Mouse (Mus musculus): ENCODE data around the gene Vps4b. TPM values are rescaled to one million over a fixed set of nuclear protein-coding genes. Genes with fewer than 3 reads are reported as not detected.

Gene Vps4b
- 34.5 and 35.9 TPM in 2 replicates for polyA plus RNA-seq (2016; fragmentation: Nextera tagmentation; extraction: Ambion mirVana)

DNA sequence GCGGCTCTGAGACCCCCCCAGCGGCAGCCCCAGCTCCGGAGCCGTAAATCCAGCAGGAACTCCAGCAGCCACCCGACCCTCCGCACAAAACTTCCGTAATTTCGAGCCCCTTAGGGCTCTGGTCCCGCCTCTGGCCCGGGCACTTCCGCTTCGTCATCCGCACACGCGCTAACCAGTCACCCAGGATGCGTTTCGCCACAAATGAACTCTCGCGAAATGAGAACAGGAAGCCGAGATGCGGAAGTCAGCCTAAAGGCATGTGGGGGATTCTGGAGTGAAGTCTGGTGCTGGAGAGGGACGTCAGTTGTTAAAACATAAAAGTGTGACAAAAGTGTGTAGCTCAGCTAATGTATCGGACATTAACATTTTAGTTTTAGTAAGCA, at the start of gene Vps4b:
Gene Vps4b (minus strand): TSS at position 187 of the 383 bp plus-strand sequence.
- H3K9me3 ChIP-seq (replicated peaks) = no peaks in the 10 kb centered on the region
- peak within 1 kb of the TSS; percentile 90 for H3K27ac ChIP-seq
- H3K36me3 ChIP-seq = 0 out of 2 replicates have a peak, but pooled peaks cover 6% of the 10 kb centered on the region
- WGBS (ENCODE audit: insufficient replicate concordance) = under 1% methylated on average over 23 of the region's 23 CpGs
- H3K4me2 ChIP-seq = peak within 1 kb of the TSS; percentile 79
- peak; percentile 98 for ATAC-seq
- peak within 1 kb of the TSS; percentile 91 for H3K4me3 ChIP-seq
- H3K9ac ChIP-seq = peak within 1 kb of the TSS; percentile 94
- no peaks in the 10 kb centered on the region; the same call in 1 of the 2 replicates for H3K27me3 ChIP-seq (replicated peaks)
- peaks cover 26% of the 10 kb centered on the region for H3K4me1 ChIP-seq

DNA sequence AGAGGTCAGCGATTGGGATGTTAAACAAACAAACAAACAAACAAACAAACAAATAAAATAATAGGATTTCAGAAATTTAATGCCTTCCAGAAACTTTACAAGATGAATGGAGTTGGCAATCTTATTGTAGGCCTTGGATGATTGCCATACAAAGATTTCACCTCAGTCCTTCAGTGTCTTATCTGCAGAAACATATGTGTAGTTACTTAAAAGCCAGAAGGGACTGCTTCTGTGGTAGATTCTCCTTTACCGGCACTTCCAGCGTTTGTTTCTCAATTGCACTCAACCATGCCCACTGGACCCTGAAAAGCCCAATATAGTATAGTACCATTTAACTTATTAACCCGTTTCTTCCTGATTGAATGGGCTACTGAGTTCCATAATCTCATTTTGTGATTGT, 32.3 kb upstream of the Vps4b start:
- Histone ChIP-seq H3K27me3 (replicated peaks) (no peaks in the 10 kb centered on the region), H3K4me3 (no peak overlapping the region), H3K9ac (no peak overlapping the region), H3K4me2 (no peak overlapping the region), H3K27ac (no peak overlapping the region), H3K9me3 (replicated peaks) (no peaks in the 10 kb centered on the region), H3K36me3 (no peaks in the 10 kb centered on the region), H3K4me1 (no peaks in the 10 kb centered on the region)
- no peak for ATAC-seq
- WGBS (ENCODE audit: insufficient replicate concordance) = 54% methylated on average over 4 of the region's 4 CpGs

DNA sequence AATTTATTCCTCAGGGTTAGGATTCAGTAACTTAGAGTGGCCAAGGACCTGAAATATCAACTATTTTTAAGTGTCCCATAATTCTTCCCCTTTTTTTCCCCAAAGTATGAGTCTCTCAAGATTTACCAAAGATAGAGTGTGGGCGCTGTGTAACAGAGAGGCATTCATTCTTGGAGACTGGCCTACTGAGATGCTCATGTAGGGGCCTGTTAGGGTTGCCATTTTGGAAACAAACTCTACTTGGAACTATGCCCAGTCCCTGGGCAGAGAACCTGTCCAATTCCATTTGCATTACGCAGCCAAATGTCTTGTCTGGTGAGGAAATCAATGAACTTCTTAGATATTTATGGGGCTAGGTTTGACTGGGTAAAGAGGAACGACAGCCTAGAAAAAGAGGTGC, 25.8 kb upstream of the Vps4b start:
- WGBS (ENCODE audit: insufficient replicate concordance) = 70% methylated on average over 3 of the region's 3 CpGs
- Histone ChIP-seq H3K27ac (no peak overlapping the region), H3K36me3 (no peaks in the 10 kb centered on the region), H3K9me3 (replicated peaks) (no peaks in the 10 kb centered on the region), H3K27me3 (replicated peaks) (no peaks in the 10 kb centered on the region), H3K9ac (no peak overlapping the region), H3K4me2 (no peak overlapping the region), H3K4me3 (no peak overlapping the region), H3K4me1 (no peaks in the 10 kb centered on the region)
- no peak for ATAC-seq

DNA sequence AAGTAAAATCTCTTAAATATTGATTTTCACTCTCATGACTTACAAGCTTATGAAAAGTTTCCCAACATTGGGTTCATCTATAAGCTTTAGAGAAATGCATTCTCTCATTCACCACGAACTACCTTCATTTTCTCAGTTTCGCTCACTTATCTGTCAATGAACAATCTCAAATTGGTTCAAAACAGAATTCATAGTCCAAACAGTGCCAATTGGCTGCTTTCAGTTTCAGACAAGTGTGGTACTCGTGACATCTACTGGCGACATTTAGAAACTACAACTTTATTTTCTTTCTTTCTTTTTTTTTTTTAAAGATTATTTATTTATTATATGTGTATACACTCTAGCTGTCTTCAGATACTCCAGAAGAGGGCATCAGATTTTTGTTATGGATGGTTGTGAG, 21.8 kb upstream of the Vps4b start:
- H3K9me3 ChIP-seq (replicated peaks) = no peaks in the 10 kb centered on the region
- H3K4me1 ChIP-seq = no peaks in the 10 kb centered on the region
- no peaks in the 10 kb centered on the region for H3K27me3 ChIP-seq (replicated peaks)
- no peak overlapping the region for H3K9ac ChIP-seq
- H3K27ac ChIP-seq = no peak overlapping the region
- H3K4me2 ChIP-seq = no peak overlapping the region
- no peaks in the 10 kb centered on the region for H3K36me3 ChIP-seq
- no peak overlapping the region for H3K4me3 ChIP-seq
- ATAC-seq = no peak
- 10% methylated on average over 4 of the region's 4 CpGs for WGBS (ENCODE audit: insufficient replicate concordance)

DNA sequence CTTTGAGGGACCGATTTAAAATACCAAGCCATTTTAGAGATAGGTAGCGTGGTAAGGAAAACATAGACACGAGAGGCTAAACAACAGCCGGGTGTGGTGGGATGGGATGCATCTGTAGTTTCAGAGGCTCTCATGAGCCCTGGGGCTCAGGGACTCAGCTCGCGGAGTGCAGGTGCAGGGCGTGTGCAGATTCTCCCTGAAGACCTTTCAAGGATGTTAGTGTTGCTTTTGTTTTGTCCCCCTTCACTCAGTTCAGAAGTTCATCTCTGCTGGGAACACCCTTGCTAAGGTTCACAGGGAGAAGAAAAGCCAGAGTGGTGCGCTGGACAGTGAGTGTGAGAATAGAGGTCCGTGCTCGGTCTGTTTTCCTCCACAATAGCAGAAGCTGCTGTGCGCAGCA, 20.2 kb upstream of the Vps4b start:
- no peak for ATAC-seq
- Histone ChIP-seq H3K27me3 (replicated peaks) (no peaks in the 10 kb centered on the region), H3K36me3 (no peaks in the 10 kb centered on the region), H3K4me3 (no peak overlapping the region), H3K4me1 (no peaks in the 10 kb centered on the region), H3K9ac (no peak overlapping the region), H3K4me2 (no peak overlapping the region), H3K27ac (no peak overlapping the region), H3K9me3 (replicated peaks) (no peaks in the 10 kb centered on the region)
- 75% methylated on average over 11 of the region's 11 CpGs for WGBS (ENCODE audit: insufficient replicate concordance)

DNA sequence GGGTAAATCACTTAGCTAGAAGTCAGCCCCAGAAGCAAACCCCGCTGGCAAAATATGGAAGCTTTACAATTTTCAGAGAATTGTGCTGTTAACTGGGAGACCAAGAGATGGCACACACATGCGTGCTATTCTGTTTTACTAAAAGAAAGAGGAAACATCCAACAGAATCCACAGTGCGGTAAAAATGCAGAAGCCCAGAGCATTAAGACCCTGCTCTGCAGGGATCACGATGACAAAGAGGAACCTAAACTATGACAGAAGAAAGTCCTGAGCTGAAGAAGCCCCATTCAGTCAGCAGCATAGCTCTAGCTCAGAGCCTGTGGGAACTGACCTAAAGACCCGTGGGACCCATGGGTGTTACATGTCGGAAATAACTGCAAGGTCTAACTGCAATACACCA, 18.7 kb upstream of the Vps4b start:
- no peak for ATAC-seq
- WGBS (ENCODE audit: insufficient replicate concordance) = 42% methylated on average over 6 of the region's 6 CpGs
- no peak overlapping the region for H3K27ac ChIP-seq

DNA sequence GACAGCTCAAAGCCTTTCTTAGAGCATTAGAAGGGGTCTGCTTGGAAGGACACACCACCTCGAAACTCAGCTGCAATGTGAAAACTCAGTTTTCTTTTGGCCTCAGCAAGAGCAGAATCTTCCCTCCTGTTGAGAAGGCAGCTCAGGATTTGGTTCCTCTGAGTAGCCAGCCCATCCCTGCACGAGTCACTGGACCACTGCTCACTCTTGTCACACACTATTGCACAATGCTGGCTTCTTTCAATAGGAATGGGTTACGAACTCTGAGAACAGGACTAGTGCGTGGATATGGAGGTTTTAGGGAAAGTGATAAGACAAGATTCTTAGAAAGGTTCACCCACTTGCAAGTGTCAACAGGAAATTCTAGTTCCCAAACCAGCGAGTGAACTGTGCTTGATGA, 18.3 kb upstream of the Vps4b start:
- H3K4me3 ChIP-seq = no peak overlapping the region
- no peak overlapping the region for H3K27ac ChIP-seq
- no peaks in the 10 kb centered on the region for H3K4me1 ChIP-seq
- no peaks in the 10 kb centered on the region for H3K9me3 ChIP-seq (replicated peaks)
- H3K27me3 ChIP-seq (replicated peaks) = no peaks in the 10 kb centered on the region
- ATAC-seq = no peak
- H3K36me3 ChIP-seq = no peaks in the 10 kb centered on the region
- no peak overlapping the region for H3K4me2 ChIP-seq
- WGBS (ENCODE audit: insufficient replicate concordance) = 30% methylated on average over 5 of the region's 5 CpGs
- H3K9ac ChIP-seq = no peak overlapping the region

More for the DNA sequence above, 18.7 kb upstream of the Vps4b start:
- no peak overlapping the region for H3K4me3 ChIP-seq
- no peak overlapping the region for H3K4me2 ChIP-seq
- no peak overlapping the region for H3K9ac ChIP-seq
- no peaks in the 10 kb centered on the region for H3K36me3 ChIP-seq
- no peaks in the 10 kb centered on the region for H3K4me1 ChIP-seq
- H3K9me3 ChIP-seq (replicated peaks) = no peaks in the 10 kb centered on the region
- H3K27me3 ChIP-seq (replicated peaks) = no peaks in the 10 kb centered on the region

DNA sequence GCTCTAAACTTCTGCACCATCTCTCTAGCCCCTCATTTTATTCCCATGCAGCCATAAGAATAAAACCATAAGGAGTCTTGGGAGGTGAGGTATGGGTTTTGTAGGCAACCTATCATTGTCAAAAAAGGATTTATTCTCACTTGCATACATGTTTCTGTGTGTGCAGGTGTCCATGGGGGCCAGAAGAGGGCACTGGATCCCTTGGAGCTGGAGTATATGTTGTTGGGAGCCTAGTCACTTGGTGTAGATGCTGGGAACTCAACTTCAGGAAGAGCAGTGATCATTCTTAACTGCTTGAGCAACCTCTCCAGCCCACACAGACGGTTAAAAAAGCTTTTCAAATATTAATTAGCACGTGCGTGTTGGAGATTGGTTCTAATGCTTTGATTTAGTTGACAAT, 3.4 kb upstream of the Vps4b start:
- Histone ChIP-seq H3K27ac (no peak overlapping the region), H3K36me3 (no peaks in the 10 kb centered on the region), H3K4me2 (no peak overlapping the region), H3K4me3 (no peak overlapping the region), H3K9me3 (replicated peaks) (no peaks in the 10 kb centered on the region), H3K4me1 (peaks cover 11% of the 10 kb centered on the region), H3K27me3 (replicated peaks) (no peaks in the 10 kb centered on the region; the same call in 1 of the 2 replicates), H3K9ac (no peak overlapping the region)
- WGBS (ENCODE audit: insufficient replicate concordance) = 71% methylated on average over 3 of the region's 3 CpGs
- ATAC-seq = no peak

DNA sequence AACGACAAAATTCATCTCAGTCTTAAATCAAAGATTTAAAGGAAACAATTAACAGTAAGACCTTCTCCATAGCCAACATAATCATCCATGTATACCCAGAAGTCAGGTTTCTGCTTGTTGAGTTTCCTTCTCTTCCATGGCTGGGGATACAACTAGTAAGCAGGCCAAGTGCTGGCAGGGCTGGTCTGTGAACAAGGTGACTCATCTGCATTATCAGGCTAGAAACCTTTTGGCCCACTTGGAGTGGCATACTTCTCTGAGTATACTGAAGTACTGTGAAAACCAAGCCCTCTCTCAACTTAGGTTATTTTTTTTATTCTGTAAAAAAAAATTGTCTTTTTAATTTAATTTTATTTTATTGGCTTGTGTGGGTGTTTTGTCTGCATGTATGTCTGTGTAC, 2.9 kb upstream of the Vps4b start:
- Histone ChIP-seq H3K4me2 (no peak overlapping the region), H3K36me3 (no peaks in the 10 kb centered on the region), H3K9ac (no peak overlapping the region), H3K27me3 (replicated peaks) (no peaks in the 10 kb centered on the region; the same call in 1 of the 2 replicates), H3K27ac (no peak overlapping the region), H3K4me1 (peaks cover 17% of the 10 kb centered on the region), H3K4me3 (no peak overlapping the region), H3K9me3 (replicated peaks) (no peaks in the 10 kb centered on the region)
- 52% methylated on average over 1 of the region's 1 CpGs for WGBS (ENCODE audit: insufficient replicate concordance)
- no peak for ATAC-seq

DNA sequence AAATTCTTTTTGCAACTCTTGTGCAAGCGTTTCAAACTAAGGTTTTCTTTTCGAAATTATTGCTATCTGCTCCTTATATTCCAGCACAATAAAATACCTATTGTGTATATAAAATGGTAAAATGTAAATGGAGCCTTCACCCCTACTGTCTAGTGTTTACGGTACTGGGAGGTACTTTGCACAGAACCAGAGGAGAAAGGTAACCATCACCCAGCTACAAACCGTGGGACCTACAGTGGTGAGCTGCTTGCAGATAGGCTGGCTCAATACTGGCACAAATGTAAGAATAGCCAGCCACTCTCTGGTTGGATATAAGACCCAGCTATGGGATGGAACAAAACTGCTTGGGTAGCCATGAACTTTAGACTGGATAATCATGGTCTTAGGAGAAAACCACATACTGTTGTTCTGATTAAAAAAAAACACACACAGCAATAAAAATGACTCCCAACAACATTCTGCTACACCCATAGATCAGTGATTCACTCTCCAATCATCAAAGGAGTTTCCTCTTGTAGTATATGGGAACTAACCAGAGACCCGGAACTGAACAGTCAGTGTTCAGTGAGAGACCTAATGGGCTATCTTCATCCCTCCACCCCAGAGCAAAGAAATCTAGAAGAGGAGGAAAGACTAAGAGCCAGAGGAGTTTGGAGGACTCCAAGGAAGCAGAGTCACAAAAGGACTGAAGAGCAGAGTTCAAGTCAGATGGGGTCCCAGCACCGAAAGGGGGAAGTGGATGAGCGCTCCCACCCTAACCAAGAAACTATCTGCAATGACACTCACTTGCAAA, 655 bp upstream of the Vps4b start:
- WGBS (ENCODE audit: insufficient replicate concordance) = 54% methylated on average over 7 of the region's 7 CpGs
- peak overlapping the region; percentile 79 for H3K4me2 ChIP-seq

DNA sequence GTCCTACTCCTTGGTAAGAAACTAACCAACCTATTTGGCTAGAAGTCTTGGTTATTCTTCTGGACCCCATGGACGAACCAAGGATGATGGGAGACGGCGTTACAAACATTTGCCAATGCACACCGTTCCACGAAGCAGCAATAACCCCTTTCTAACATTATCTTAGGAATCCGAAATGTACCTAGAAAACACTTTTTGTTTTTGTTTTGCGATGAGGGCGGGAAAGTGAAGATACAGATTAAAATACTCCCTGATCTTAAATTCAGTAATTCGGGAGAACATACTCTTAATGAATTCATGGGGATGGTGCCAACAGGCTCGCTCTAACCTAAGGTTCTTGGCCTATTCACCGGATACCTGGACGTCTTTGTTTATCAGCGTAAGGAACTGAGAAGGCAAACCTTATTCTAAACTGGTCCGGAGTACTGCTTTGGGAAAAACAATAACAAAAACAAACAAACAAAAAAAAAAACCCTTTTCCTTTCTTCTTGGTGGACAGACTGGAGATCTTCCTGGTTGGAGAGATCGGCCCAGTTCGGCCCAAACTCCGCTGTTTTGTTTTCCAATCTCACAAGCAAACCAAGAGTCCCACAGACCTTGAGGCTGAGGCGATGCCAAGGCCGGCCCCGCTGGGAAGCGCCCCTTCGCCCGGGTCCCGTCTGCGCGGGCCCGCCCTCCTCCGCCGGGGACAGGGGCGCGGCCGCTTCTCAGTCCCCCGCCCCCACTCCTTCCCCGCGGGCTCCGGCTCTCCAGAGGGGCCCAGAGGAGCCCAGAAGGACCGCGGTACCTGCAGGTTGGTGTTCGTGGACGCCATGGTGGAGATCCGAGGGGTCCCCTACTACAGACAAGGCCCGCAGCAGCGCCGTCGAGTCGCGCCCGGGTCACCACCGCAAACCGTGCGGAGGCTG, 640 bp downstream of the Vps4b start:
- Histone ChIP-seq H3K4me1 (peaks cover 26% of the 10 kb centered on the region), H3K27ac (peak overlapping the region; percentile 90), H3K36me3 (peaks cover 6% of the 10 kb centered on the region; the same call in 1 of the 2 replicates), H3K9ac (peak overlapping the region; percentile 94), H3K4me2 (peak overlapping the region; percentile 79), H3K9me3 (replicated peaks) (no peaks in the 10 kb centered on the region), H3K4me3 (peak overlapping the region; percentile 91), H3K27me3 (replicated peaks) (no peaks in the 10 kb centered on the region; the same call in 1 of the 2 replicates)
- WGBS (ENCODE audit: insufficient replicate concordance) = 1% methylated on average over 43 of the region's 51 CpGs
- ATAC-seq = peak; percentile 92

More for the DNA sequence above, 655 bp upstream of the Vps4b start:
- peak overlapping the region; percentile 94; the same call in 1 of the 2 replicates for H3K9ac ChIP-seq
- H3K27me3 ChIP-seq (replicated peaks) = no peaks in the 10 kb centered on the region; the same call in 1 of the 2 replicates
- H3K36me3 ChIP-seq = 0 out of 2 replicates have a peak, but pooled peaks cover 4% of the 10 kb centered on the region
- ATAC-seq = no peak
- H3K27ac ChIP-seq = no peak overlapping the region
- peaks cover 26% of the 10 kb centered on the region for H3K4me1 ChIP-seq
- H3K4me3 ChIP-seq = peak overlapping the region; percentile 91
- H3K9me3 ChIP-seq (replicated peaks) = no peaks in the 10 kb centered on the region

DNA sequence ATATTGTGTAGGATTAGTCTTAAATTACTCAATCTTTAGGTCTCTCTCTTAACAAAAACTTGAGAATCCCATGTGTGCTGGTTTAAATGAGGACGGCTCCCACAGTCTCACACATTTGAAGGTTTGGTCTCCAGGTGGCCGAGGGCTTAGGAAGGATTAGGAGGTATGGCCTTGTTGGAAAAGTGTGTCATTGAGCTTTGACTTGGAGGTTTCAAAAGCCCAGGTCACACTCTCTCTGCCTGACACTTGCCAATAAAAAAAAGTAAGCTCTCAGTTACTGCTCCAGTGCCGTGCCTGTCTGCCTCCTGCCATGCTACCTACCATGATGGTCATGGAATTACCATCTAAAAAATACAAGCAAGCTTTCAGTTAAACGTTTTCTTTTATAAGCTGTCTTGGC, 21.6 kb downstream of the Vps4b start:
- Histone ChIP-seq H3K36me3 (peaks cover 86% of the 10 kb centered on the region), H3K9me3 (replicated peaks) (no peaks in the 10 kb centered on the region)
- ATAC-seq = no peak

More for the DNA sequence above, 21.6 kb downstream of the Vps4b start:
- Histone ChIP-seq H3K9ac (no peak overlapping the region), H3K4me2 (no peak overlapping the region), H3K27ac (no peak overlapping the region), H3K4me1 (no peaks in the 10 kb centered on the region), H3K27me3 (replicated peaks) (no peaks in the 10 kb centered on the region), H3K4me3 (no peak overlapping the region)
- 73% methylated on average over 4 of the region's 4 CpGs for WGBS (ENCODE audit: insufficient replicate concordance)

Measured in liver, embryonic 12.5 days (tissue).